Mouse (Mus musculus) embryo, embryonic 10 days (tissue): Measurements from ENCODE around the gene Il33.
"Not testable (repeated sequence)": the region's sequence is repeated elsewhere in the genome, so short reads cannot be mapped to it uniquely, and the experiment has no call there.

Experiments used
- DNase-seq: peaks from one replicate; pipeline ENCODE4 v3.0.0-alpha.2; 2015; ENCODE audit warnings: low spot score

Il33 gene

GRCm38 (mm10) chr19:29940239-29940638, 15.3 kb downstream of the Il33 start:
- no peak for DNase-seq

- DNase-seq = no peak
Observed at GRCm38 (mm10) chr19:29941208-29941607, 16.3 kb downstream of the Il33 start.

GRCm38 (mm10) chr19:29942358-29942757, 17.4 kb downstream of the Il33 start:
- DNase-seq = no peak

- DNase-seq = no peak
Observed at GRCm38 (mm10) chr19:29944426-29944825, 19.5 kb downstream of the Il33 start.

GRCm38 (mm10) chr19:29944935-29945334, 20.0 kb downstream of the Il33 start:
- DNase-seq = not testable (repeated sequence)

GRCm38 (mm10) chr19:29945557-29946422, 20.9 kb downstream of the Il33 start:
- no peak for DNase-seq

- no peak for DNase-seq
Observed at GRCm38 (mm10) chr19:29946423-29946716, 21.5 kb downstream of the Il33 start.

GRCm38 (mm10) chr19:29947056-29947455, 22.1 kb downstream of the Il33 start:
- DNase-seq = no peak

GRCm38 (mm10) chr19:29947891-29948801, 23.2 kb downstream of the Il33 start:
- peak; percentile 93 for DNase-seq

GRCm38 (mm10) chr19:29952538-29952937, 27.6 kb downstream of the Il33 start:
- DNase-seq = no peak

GRCm38 (mm10) chr19:29953833-29954232, 28.9 kb downstream of the Il33 start:
- no peak for DNase-seq

GRCm38 (mm10) chr19:29955454-29955853, 30.5 kb downstream of the Il33 start:
- no peak for DNase-seq

- no peak for DNase-seq
Observed at GRCm38 (mm10) chr19:29960906-29961305, 36.0 kb downstream of the Il33 start.

GRCm38 (mm10) chr19:29961842-29962241, 36.9 kb downstream of the Il33 start:
- no peak for DNase-seq

- DNase-seq = no peak
Observed at GRCm38 (mm10) chr19:29963598-29964092, 38.7 kb downstream of the Il33 start.

GRCm38 (mm10) chr19:29967960-29968359, 43.0 kb downstream of the Il33 start:
- no peak for DNase-seq

GRCm38 (mm10) chr19:29973396-29973795, 48.5 kb downstream of the Il33 start:
- no peak for DNase-seq

- DNase-seq = peak; percentile 65
Observed at GRCm38 (mm10) chr19:29978847-29979246, 53.9 kb downstream of the Il33 start.

GRCm38 (mm10) chr19:29979452-29980089, 54.7 kb downstream of the Il33 start:
- DNase-seq = no peak

GRCm38 (mm10) chr19:29984208-29985005, 59.5 kb downstream of the Il33 start:
- no peak for DNase-seq

- no peak for DNase-seq
Observed at GRCm38 (mm10) chr19:29986464-29987091, 61.7 kb downstream of the Il33 start.
